Mouse (Mus musculus): ENCODE measurements at regions not wholly inside any gene's neighbourhood (a gene's known extent, or its start where the extent isn't known, plus 50 kb on each side); places are given as distances from the start of the nearest gene placed in this dataset.

GRCm38 (mm10) chr2:84184288-84185015 lies 194.1 kb downstream of the Gm13691 start:
- peak; percentile 14 for DNase-seq
- ATAC-seq: peak; percentile 67
- H3K4me3 ChIP-seq (ENCODE audit: low read depth, low read length): no peak overlapping the region
- 39% methylated on average over 19 of the region's 19 CpGs for WGBS (ENCODE audit: insufficient replicate concordance)
- H3K27ac ChIP-seq (ENCODE audit: low read depth): peak overlapping the region; percentile 63; the same call in 1 of the 2 replicates
- no peaks in the 10 kb centered on the region for H3K36me3 ChIP-seq (replicated peaks; ENCODE audit: insufficient read depth, low read length)
- no peaks in the 10 kb centered on the region for H3K27me3 ChIP-seq (ENCODE audit: insufficient read depth, low read length)
- 0 out of 2 replicates have a peak, but pooled peaks cover 3% of the 10 kb centered on the region for H3K4me1 ChIP-seq (ENCODE audit: insufficient read depth)
- H3K9ac ChIP-seq (replicated peaks): no peak overlapping the region
- no peaks in the 10 kb centered on the region for H3K9me3 ChIP-seq (ENCODE audit: low read length)
- peak overlapping the region; percentile 47 for H3K4me2 ChIP-seq (ENCODE audit: low read depth, low read length)
- no peak for TF ChIP-seq EP300 (IDR thresholded peaks at IDR 0.05; ENCODE audit: low read depth)
- TF ChIP-seq CTCF (IDR thresholded peaks at IDR 0.05; ENCODE audit: low read depth): no peak

- H3K4me1 ChIP-seq (ENCODE audit: insufficient read depth): 0 out of 2 replicates have a peak, but pooled peaks cover 3% of the 10 kb centered on the region
- DNase-seq (no peak), ATAC-seq (no peak)
- WGBS (ENCODE audit: insufficient replicate concordance): 64% methylated on average over 7 of the region's 7 CpGs
- H3K9me3 ChIP-seq (ENCODE audit: low read length): no peaks in the 10 kb centered on the region
- H3K36me3 ChIP-seq (replicated peaks; ENCODE audit: insufficient read depth, low read length): no peaks in the 10 kb centered on the region
- H3K4me3 ChIP-seq (ENCODE audit: low read depth, low read length): no peak overlapping the region
- H3K27ac ChIP-seq (ENCODE audit: low read depth): 0 out of 2 replicates have a peak overlapping the region, but pooled peaks have one; percentile 29
- TF ChIP-seq CTCF (IDR thresholded peaks at IDR 0.05; ENCODE audit: low read depth) (no peak), EP300 (IDR thresholded peaks at IDR 0.05; ENCODE audit: low read depth) (no peak)
- no peak overlapping the region for H3K4me2 ChIP-seq (ENCODE audit: low read depth, low read length)
- H3K9ac ChIP-seq (replicated peaks): no peak overlapping the region
- no peaks in the 10 kb centered on the region for H3K27me3 ChIP-seq (ENCODE audit: insufficient read depth, low read length)
Observed at GRCm38 (mm10) chr2:84185016-84185330, 194.6 kb downstream of the Gm13691 start.

GRCm38 (mm10) chr2:84186126-84186701 lies 195.9 kb downstream of the Gm13691 start:
- peak; percentile 33; the same call in 1 of the 2 replicates for ATAC-seq
- TF ChIP-seq EP300 (IDR thresholded peaks at IDR 0.05; ENCODE audit: low read depth): no peak
- peak; percentile 58 for TF ChIP-seq CTCF (IDR thresholded peaks at IDR 0.05; ENCODE audit: low read depth)
- H3K4me1 ChIP-seq (ENCODE audit: insufficient read depth): 0 out of 2 replicates have a peak, but pooled peaks cover 3% of the 10 kb centered on the region
- H3K9me3 ChIP-seq (ENCODE audit: low read length): no peaks in the 10 kb centered on the region
- 30% methylated on average over 9 of the region's 9 CpGs for WGBS (ENCODE audit: insufficient replicate concordance)
- H3K4me2 ChIP-seq (ENCODE audit: low read depth, low read length): no peak overlapping the region
- H3K36me3 ChIP-seq (replicated peaks; ENCODE audit: insufficient read depth, low read length): no peaks in the 10 kb centered on the region
- DNase-seq: peak; percentile 33
- no peak overlapping the region for H3K9ac ChIP-seq (replicated peaks)
- H3K27ac ChIP-seq (ENCODE audit: low read depth): no peak overlapping the region
- H3K4me3 ChIP-seq (ENCODE audit: low read depth, low read length): no peak overlapping the region
- no peaks in the 10 kb centered on the region for H3K27me3 ChIP-seq (ENCODE audit: insufficient read depth, low read length)

- H3K27ac ChIP-seq (ENCODE audit: low read depth): no peak overlapping the region
- WGBS (ENCODE audit: insufficient replicate concordance): 89% methylated on average over 4 of the region's 4 CpGs
- H3K4me3 ChIP-seq (ENCODE audit: low read depth, low read length): no peak overlapping the region
- DNase-seq (no peak), ATAC-seq (no peak)
- H3K9ac ChIP-seq (replicated peaks): no peak overlapping the region
- H3K4me1 ChIP-seq (ENCODE audit: insufficient read depth): 0 out of 2 replicates have a peak, but pooled peaks cover 3% of the 10 kb centered on the region
- TF ChIP-seq EP300 (IDR thresholded peaks at IDR 0.05; ENCODE audit: low read depth) (no peak), CTCF (IDR thresholded peaks at IDR 0.05; ENCODE audit: low read depth) (no peak)
- H3K36me3 ChIP-seq (replicated peaks; ENCODE audit: insufficient read depth, low read length): no peaks in the 10 kb centered on the region
- no peak overlapping the region for H3K4me2 ChIP-seq (ENCODE audit: low read depth, low read length)
- H3K9me3 ChIP-seq (ENCODE audit: low read length): no peaks in the 10 kb centered on the region
- H3K27me3 ChIP-seq (ENCODE audit: insufficient read depth, low read length): no peaks in the 10 kb centered on the region
Observed at GRCm38 (mm10) chr2:84187456-84187855, 197.1 kb downstream of the Gm13691 start.

GRCm38 (mm10) chr2:84189302-84189701 lies 198.9 kb downstream of the Gm13691 start:
- TF ChIP-seq CTCF (IDR thresholded peaks at IDR 0.05; ENCODE audit: low read depth): no peak
- TF ChIP-seq EP300 (IDR thresholded peaks at IDR 0.05; ENCODE audit: low read depth): no peak
- DNase-seq: no peak
- Histone ChIP-seq H3K27ac (ENCODE audit: low read depth) (no peak overlapping the region), H3K9me3 (ENCODE audit: low read length) (no peaks in the 10 kb centered on the region), H3K36me3 (replicated peaks; ENCODE audit: insufficient read depth, low read length) (no peaks in the 10 kb centered on the region), H3K9ac (replicated peaks) (no peak overlapping the region), H3K4me2 (ENCODE audit: low read depth, low read length) (no peak overlapping the region), H3K4me3 (ENCODE audit: low read depth, low read length) (no peak overlapping the region), H3K27me3 (ENCODE audit: insufficient read depth, low read length) (no peaks in the 10 kb centered on the region), H3K4me1 (ENCODE audit: insufficient read depth) (0 out of 2 replicates have a peak, but pooled peaks cover 3% of the 10 kb centered on the region)
- WGBS (ENCODE audit: insufficient replicate concordance): 59% methylated on average over 3 of the region's 3 CpGs
- no peak for ATAC-seq

GRCm38 (mm10) chr2:84217116-84217515 lies 208.1 kb downstream of the Calcrl start:
- no peak overlapping the region for H3K27ac ChIP-seq (ENCODE audit: low read depth)
- no peak overlapping the region for H3K4me2 ChIP-seq (ENCODE audit: low read depth, low read length)
- DNase-seq (no peak), ATAC-seq (no peak)
- H3K9ac ChIP-seq (replicated peaks): no peak overlapping the region
- H3K27me3 ChIP-seq (ENCODE audit: insufficient read depth, low read length): no peaks in the 10 kb centered on the region
- H3K4me3 ChIP-seq (ENCODE audit: low read depth, low read length): no peak overlapping the region
- no peaks in the 10 kb centered on the region for H3K4me1 ChIP-seq (ENCODE audit: insufficient read depth)
- 59% methylated on average over 1 of the region's 1 CpGs for WGBS (ENCODE audit: insufficient replicate concordance)
- no peaks in the 10 kb centered on the region for H3K36me3 ChIP-seq (replicated peaks; ENCODE audit: insufficient read depth, low read length)
- H3K9me3 ChIP-seq (ENCODE audit: low read length): no peaks in the 10 kb centered on the region
- TF ChIP-seq CTCF (IDR thresholded peaks at IDR 0.05; ENCODE audit: low read depth) (no peak), EP300 (IDR thresholded peaks at IDR 0.05; ENCODE audit: low read depth) (no peak)

Data from liver, postnatal 0 days (tissue).